ENCODE assay signal across 8 mouse cellular contexts in genomic region chr7:89979432-89980130, GRCm38 (mm10). TPM values are rescaled to one million over a fixed set of nuclear protein-coding genes. Genes with fewer than 3 reads are reported as not detected.
DNase-seq lines count a peak whose midpoint lies in the region; ATAC-seq and TF ChIP-seq lines count a peak whose summit lies in the region.

No protein-coding gene starts in this region.

- H3K27ac ChIP-seq in ES-E14 (ENCODE audit: insufficient read depth, low read depth, low read length, poor library complexity, severe bottlenecking): peak overlapping the region; percentile 100
- peak overlapping the region; percentile 97 for H3K27ac ChIP-seq in embryonic fibroblast, embryonic 13.5 days (ENCODE audit: insufficient read depth, low read length)
- peak overlapping the region; percentile 99 for H3K27ac ChIP-seq in intestine, postnatal 0 days (ENCODE audit: low read depth, low read length)
- H3K27ac ChIP-seq in neural tube, embryonic 12.5 days: no peak overlapping the region

- H3K27me3 ChIP-seq in intestine, postnatal 0 days (replicated peaks; ENCODE audit: control insufficient read depth, insufficient read depth, low read length): no peaks in the 10 kb centered on the region
- H3K27me3 ChIP-seq in neural tube, embryonic 12.5 days (replicated peaks): no peaks in the 10 kb centered on the region

- H3K36me3 ChIP-seq in ES-E14 (ENCODE audit: control insufficient read depth, insufficient read depth, low read length, poor library complexity, severe bottlenecking): peaks cover 9% of the 10 kb centered on the region
- peaks cover 17% of the 10 kb centered on the region; the same call in 1 of the 2 replicates for H3K36me3 ChIP-seq in intestine, postnatal 0 days (ENCODE audit: control insufficient read depth, insufficient read depth)
- peaks cover 14% of the 10 kb centered on the region for H3K36me3 ChIP-seq in neural tube, embryonic 12.5 days

- peak overlapping the region; percentile 99 for H3K9ac ChIP-seq in ES-E14 (ENCODE audit: insufficient read depth, low read depth, low read length, poor library complexity, severe bottlenecking)
- peak overlapping the region; percentile 96 for H3K9ac ChIP-seq in intestine, postnatal 0 days (ENCODE audit: low read depth, low read length)
- H3K9ac ChIP-seq in neural tube, embryonic 12.5 days: peak overlapping the region; percentile 79

- no peaks in the 10 kb centered on the region for H3K9me3 ChIP-seq in ES-E14 (ENCODE audit: control insufficient read depth, insufficient read depth, low read depth, low read length)
- H3K9me3 ChIP-seq in intestine, postnatal 0 days (ENCODE audit: control insufficient read depth): no peaks in the 10 kb centered on the region
- no peaks in the 10 kb centered on the region for H3K9me3 ChIP-seq in neural tube, embryonic 12.5 days

- no peak for TF ChIP-seq CTCF in embryonic fibroblast, embryonic 13.5 days (IDR thresholded peaks at IDR 0.05; ENCODE audit: borderline replicate concordance, insufficient read depth, low read length)
- TF ChIP-seq CTCF in intestine, postnatal 0 days (IDR thresholded peaks at IDR 0.05; ENCODE audit: low read depth): no peak

- peak overlapping the region; percentile 82 for H3K4me2 ChIP-seq in intestine, postnatal 0 days (replicated peaks; ENCODE audit: low read depth)
- H3K4me2 ChIP-seq in neural tube, embryonic 12.5 days (replicated peaks): peak overlapping the region; percentile 76

- peak overlapping the region; percentile 78 to 91 for H3K4me3 ChIP-seq in ES-E14 (ENCODE audit: insufficient read depth in 1 of 2, low read depth in 1 of 2, low read length in 2 of 2, poor library complexity in 1 of 2, severe bottlenecking in 1 of 2)
- peak overlapping the region; percentile 96 for H3K4me3 ChIP-seq in embryonic fibroblast, embryonic 13.5 days (ENCODE audit: insufficient read depth, low read length)
- peak overlapping the region; percentile 85 for H3K4me3 ChIP-seq in intestine, postnatal 0 days (ENCODE audit: low read depth, low read length)
- peak overlapping the region; percentile 76 for H3K4me3 ChIP-seq in neural tube, embryonic 12.5 days

- no peak for ATAC-seq in intestine, postnatal 0 days
- ATAC-seq in neural tube, embryonic 12.5 days (ENCODE audit: low FRiP score, low read depth): peak; percentile 4; the same call in 1 of the 2 replicates

- in situ Hi-C loops in ES-E14 (cut with MboI; ENCODE audit: low sequenced_read_pairs in 2 of 2, unreplicated experiment in 2 of 2): no loop called here

- no peak for TF ChIP-seq POLR2A in embryonic fibroblast, embryonic 13.5 days (IDR thresholded peaks at IDR 0.05; ENCODE audit: low read depth, low read length)

- H3K4me1 ChIP-seq in ES-E14 (ENCODE audit: control insufficient read depth in 2 of 2, insufficient read depth in 2 of 2, low read length in 2 of 2, poor library complexity in 1 of 2): peaks cover 7 to 12% of the 10 kb centered on the region in 2 experiments; a peak in 3 of 4 replicates
- peaks cover 2% of the 10 kb centered on the region for H3K4me1 ChIP-seq in embryonic fibroblast, embryonic 13.5 days (ENCODE audit: control insufficient read depth, insufficient read depth, low read length)
- no peaks in the 10 kb centered on the region for H3K4me1 ChIP-seq in intestine, postnatal 0 days (replicated peaks; ENCODE audit: control insufficient read depth, insufficient read depth, low read length)
- H3K4me1 ChIP-seq in neural tube, embryonic 12.5 days: peaks cover 12% of the 10 kb centered on the region

- DNase-seq in heart, adult 8-10 months (ENCODE audit: low spot score): peak; percentile 9
- DNase-seq in heart, adult 18-20 months: no peak
- DNase-seq in ES-E14 (ENCODE audit: low read depth, low spot score): no peak
- no peak for DNase-seq in yolk sac, embryonic 10.5 days (ENCODE audit: low spot score)
- DNase-seq in urinary bladder, postnatal 36 days (ENCODE audit: low spot score in 2 of 2): no peak

- WGBS in intestine, postnatal 0 days: 1% methylated on average over 23 of the region's 23 CpGs
- WGBS in neural tube, embryonic 12.5 days: 4% methylated on average over 23 of the region's 23 CpGs

TF ChIP-seq in ES-E14, 5 proteins besides CTCF, POLR2A, EP300 and RAD21:
- TF ChIP-seq MAFK (IDR thresholded peaks at IDR 0.05; ENCODE audit: insufficient read depth, low read depth, low read length) (no peak), HCFC1 (IDR thresholded peaks at IDR 0.05; ENCODE audit: borderline replicate concordance, insufficient read depth, low read length) (no peak), ZNF384 (IDR thresholded peaks at IDR 0.05; ENCODE audit: low read depth, low read length) (peak; percentile 92)
TF ChIP-seq in ES-E14: peak in this region for 1.

RNA-seq across cellular contexts. Expression of gene Eed, which starts 1.2 kb away (rescaled TPM):
- 10 to 100 TPM; 20.6 to 29.7 (median 25.5) TPM for total RNA-seq in heart, adult 8-10 months (2022)
- total RNA-seq in heart, adult 18-20 months (2021): 10 to 100 TPM; 26.1 to 32.8 TPM
- total RNA-seq in ES-E14 (2012; rRNA removed): 259 and 321 TPM in 2 replicates
- polyA plus RNA-seq in embryonic fibroblast, embryonic 13.5 days (2011; ENCODE audit: insufficient read length, low read depth, missing spikeins): 106 and 119 TPM in 2 replicates
- polyA plus RNA-seq in intestine, postnatal 0 days (2015; fragmentation: Nextera tagmentation; extraction: Ambion mirVana): 33.7 and 35.1 TPM in 2 replicates
- polyA plus RNA-seq in neural tube, embryonic 12.5 days (2016; fragmentation: Nextera tagmentation; extraction: Ambion mirVana): 65.6 and 66.0 TPM in 2 replicates

RNA-seq across cellular contexts. Expression of gene Hikeshi, which starts 38.6 kb away (rescaled TPM):
- 10 to 100 TPM; 62.4 to 95.6 (median 84.5) TPM for total RNA-seq in heart, adult 8-10 months (2022)
- total RNA-seq in heart, adult 18-20 months (2021): 10 to 100 TPM; 77.9 to 82.5 TPM
- 117 and 127 TPM in 2 replicates for total RNA-seq in ES-E14 (2012; rRNA removed)
- 70.4 and 72.5 TPM in 2 replicates for polyA plus RNA-seq in embryonic fibroblast, embryonic 13.5 days (2011; ENCODE audit: insufficient read length, low read depth, missing spikeins)
- polyA plus RNA-seq in intestine, postnatal 0 days (2015; fragmentation: Nextera tagmentation; extraction: Ambion mirVana): 60.5 and 63.9 TPM in 2 replicates
- polyA plus RNA-seq in neural tube, embryonic 12.5 days (2016; fragmentation: Nextera tagmentation; extraction: Ambion mirVana): 134 and 135 TPM in 2 replicates
